Mouse (Mus musculus) MEL (cell line): ENCODE results near the gene Crhr2. TPM values are rescaled to one million over a fixed set of nuclear protein-coding genes. Genes with fewer than 3 reads are reported as not detected.

Source experiments
- DNase-seq: peaks from one replicate; pipeline ENCODE4 v3.0.0; 2011; ENCODE audit warnings: low read depth, low spot score
- H3K27ac ChIP-seq: 2 replicates; pipeline ENCODE4 v1.5.1; 2012; ENCODE audit warnings: low read depth, mild to moderate bottlenecking, control low read depth, low read length, moderate library complexity; ENCODE audit not compliant: control insufficient read depth
- H3K27me3 ChIP-seq, 2 experiments: fragments of 150-350 bp in 1 of 2; sonication (generic) in 1 of 2; 2 replicates each; pipeline ENCODE4 v1.6.1; 2012; ENCODE audit warnings: low read length in 2 of 2, mild to moderate bottlenecking in 2 of 2, improper control_type of control experiment in 1 of 2, moderate library complexity in 1 of 2; ENCODE audit not compliant: insufficient read depth in 2 of 2, control insufficient read depth in 1 of 2
- H3K36me3 ChIP-seq, 2 experiments: 2 replicates each; pipeline ENCODE4 v1.6.1; 2012 to 2014; ENCODE audit warnings: low read length in 2 of 2, improper control_type of control experiment in 1 of 2, inconsistent platforms in 1 of 2, mild to moderate bottlenecking in 1 of 2; ENCODE audit not compliant: insufficient read depth in 2 of 2, control insufficient read depth in 1 of 2
- H3K4me1 ChIP-seq, 2 experiments: fragments of 150-350 bp in 1 of 2; sonication (generic) in 1 of 2; 2 replicates each; pipeline ENCODE4 v1.6.1; 2012; ENCODE audit warnings: low read length in 2 of 2, improper control_type of control experiment in 1 of 2, mild to moderate bottlenecking in 1 of 2; ENCODE audit not compliant: insufficient read depth in 2 of 2, control insufficient read depth in 1 of 2
- H3K4me3 ChIP-seq, 2 experiments: fragments of 150-350 bp in 1 of 2; sonication (generic) in 1 of 2; 2 replicates each; pipeline ENCODE4 v1.5.1; 2012; ENCODE audit warnings: low read depth in 2 of 2, low read length in 2 of 2, mild to moderate bottlenecking in 2 of 2, moderate library complexity in 2 of 2, control low read depth in 1 of 2, improper control_type of control experiment in 1 of 2; ENCODE audit not compliant: control insufficient read depth in 1 of 2, insufficient read depth in 1 of 2
- H3K79me2 ChIP-seq: 2 replicates; pipeline ENCODE4 v1.6.1; 2012; ENCODE audit warnings: mild to moderate bottlenecking, low read length, moderate library complexity; ENCODE audit not compliant: control insufficient read depth, poor library complexity, insufficient read depth
- H3K9ac ChIP-seq: 2 replicates; pipeline ENCODE4 v1.6.1; 2012; ENCODE audit warnings: low read depth, mild to moderate bottlenecking, control low read depth, low read length, moderate library complexity; ENCODE audit not compliant: control insufficient read depth, poor library complexity, severe bottlenecking
- H3K9me3 ChIP-seq: fragments of 150-350 bp; sonication (generic); replicated peaks from 2 replicates; pipeline ENCODE4 v1.6.1; 2012; ENCODE audit warnings: mild to moderate bottlenecking, low read length, improper control_type of control experiment, moderate library complexity; ENCODE audit not compliant: insufficient read depth
- ELF1 ChIP-seq: IDR thresholded peaks from 2 replicates; pipeline ENCODE4 v1.6.1; 2014; ENCODE audit warnings: low read depth, mild to moderate bottlenecking, inconsistent platforms, low read length, improper control_type of control experiment, moderate library complexity
- EP300 ChIP-seq, 2 experiments: IDR thresholded peaks; 2 replicates each; pipeline ENCODE4 v1.6.1; 2011; ENCODE audit warnings: improper control_type of control experiment in 2 of 2, low read length in 2 of 2, low read depth in 1 of 2, mild to moderate bottlenecking in 1 of 2
- ETS1 ChIP-seq: IDR thresholded peaks from 2 replicates; pipeline ENCODE4 v1.6.1; 2012; ENCODE audit warnings: low read depth, mild to moderate bottlenecking, inconsistent platforms, low read length, improper control_type of control experiment, moderate library complexity
- GABPA ChIP-seq: IDR thresholded peaks from 2 replicates; pipeline ENCODE4 v1.6.1; 2012; ENCODE audit warnings: low read depth, mild to moderate bottlenecking, inconsistent platforms, low read length, improper control_type of control experiment, moderate library complexity
- GATA1 ChIP-seq: IDR thresholded peaks from 2 replicates; pipeline ENCODE4 v1.6.1; 2011; ENCODE audit warnings: low read depth, low read length, improper control_type of control experiment
- JUND ChIP-seq: IDR thresholded peaks from 2 replicates; pipeline ENCODE4 v1.6.1; 2011; ENCODE audit warnings: low read depth, mild to moderate bottlenecking, improper control_type of control experiment, low read length
- KAT2A ChIP-seq: conservative IDR thresholded peaks from 2 replicates; pipeline ENCODE4 v1.6.1; 2012; ENCODE audit warnings: low read depth, low read length, improper control_type of control experiment, inconsistent platforms
- MAZ ChIP-seq: IDR thresholded peaks from 2 replicates; pipeline ENCODE4 v1.6.1; 2012; ENCODE audit warnings: low read depth, mild to moderate bottlenecking, inconsistent platforms, low read length, improper control_type of control experiment
- MYB ChIP-seq: IDR thresholded peaks from 2 replicates; pipeline ENCODE4 v1.6.1; 2011; ENCODE audit warnings: mild to moderate bottlenecking, low read depth, low read length, improper control_type of control experiment
- SIN3A ChIP-seq: IDR thresholded peaks from 2 replicates; pipeline ENCODE4 v1.6.1; 2012; ENCODE audit warnings: low read length, improper control_type of control experiment, inconsistent platforms
- TCF12 ChIP-seq: IDR thresholded peaks from 2 replicates; pipeline ENCODE4 v1.6.1; 2014; ENCODE audit warnings: low read depth, mild to moderate bottlenecking, inconsistent platforms, low read length, improper control_type of control experiment, moderate library complexity
- UBTF ChIP-seq: IDR thresholded peaks from 2 replicates; pipeline ENCODE4 v1.6.1; 2012; ENCODE audit warnings: low read depth, mild to moderate bottlenecking, inconsistent platforms, low read length, improper control_type of control experiment, moderate library complexity, borderline replicate concordance; ENCODE audit not compliant: insufficient read depth
- ZC3H11A ChIP-seq: IDR thresholded peaks from 2 replicates; pipeline ENCODE4 v1.6.1; 2012; ENCODE audit warnings: low read depth, mild to moderate bottlenecking, inconsistent platforms, low read length, improper control_type of control experiment
- ZNF384 ChIP-seq: IDR thresholded peaks from 2 replicates; pipeline ENCODE4 v1.6.1; 2012; ENCODE audit warnings: low read depth, mild to moderate bottlenecking, inconsistent platforms, low read length, improper control_type of control experiment
- polyA plus RNA-seq, 2 experiments: library from polyadenylated mRNA; stranded (reverse) in 1 of 2; unstranded in 1 of 2; fragments of >175 nt in 1 of 2; fragments of >200 nt in 1 of 2; gene quantifications; 2 replicates each; pipeline versions ENCODE4 v1.2.1 to v1.2.4; 2012; ENCODE audit warnings: low replicate concordance in 2 of 2, low read depth in 1 of 2; ENCODE audit not compliant: insufficient read length in 2 of 2, insufficient read depth in 1 of 2, missing spikeins in 1 of 2
- total RNA-seq: library from RNA; depleted of rRNA; stranded (reverse); fragments of 300-350 nt; gene quantifications from 2 replicates; pipeline ENCODE4 v1.2.3, GENCODE M21; 2012

The Crhr2 gene
- total and polyA plus RNA-seq, 3 experiments, result not detected

DNA sequence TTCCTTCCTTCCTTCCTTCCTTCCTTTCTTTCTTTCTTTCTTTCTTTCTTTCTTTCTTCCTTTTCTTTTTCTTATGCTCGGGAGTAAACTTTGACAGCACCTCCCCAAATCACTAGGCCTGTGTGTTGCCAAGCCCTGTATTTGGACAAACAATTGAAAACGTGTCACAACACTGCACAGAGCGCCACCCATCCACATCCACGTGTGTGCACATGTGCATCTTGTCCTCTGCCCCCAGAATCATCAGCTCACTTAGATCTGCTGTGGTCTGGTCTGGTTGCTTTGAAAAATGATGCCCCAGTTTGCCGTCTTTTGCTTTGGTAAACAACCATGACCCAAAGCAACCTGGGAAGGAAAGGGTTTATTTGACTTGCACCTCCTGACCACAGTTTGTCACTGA lies 43.1 kb upstream of the Crhr2 start:
- Histone ChIP-seq H3K27ac (peak overlapping the region; percentile 34; the same call in 1 of the 2 replicates), H3K9me3 (no peaks in the 10 kb centered on the region), H3K9ac (no peak overlapping the region), H3K27me3 (no peaks in the 10 kb centered on the region), H3K36me3 (peaks cover 0 to 2% of the 10 kb centered on the region in 2 experiments; a peak in 1 of 4 replicates), H3K4me1 (peaks cover 3 to 6% of the 10 kb centered on the region in 2 experiments), H3K4me3 (no peak overlapping the region), H3K79me2 (no peaks in the 10 kb centered on the region)
- DNase-seq, result peak; percentile 15
- TF ChIP-seq JUND (no peak), ZNF384 (no peak), ELF1 (no peak)

- no peaks in the 10 kb centered on the region for H3K27me3 ChIP-seq
- H3K79me2 ChIP-seq, result no peaks in the 10 kb centered on the region
- H3K4me3 ChIP-seq, result no peak overlapping the region
- H3K36me3 ChIP-seq, result peaks cover 0 to 2% of the 10 kb centered on the region in 2 experiments; a peak in 1 of 4 replicates
- peak; percentile 64 for DNase-seq
- peak; percentile 25; the same call in 1 of the 2 replicates for TF ChIP-seq MYB
- TF ChIP-seq ETS1, result peak; percentile 16; the same call in 1 of the 2 replicates
- peak; percentile 43; the same call in 1 of the 2 replicates for TF ChIP-seq GATA1
- TF ChIP-seq SIN3A, result no peak
- no peak for TF ChIP-seq GABPA
- peak; percentile 16; the same call in 1 of the 2 replicates for TF ChIP-seq MAZ
- 0 out of 2 replicates have a peak, but pooled peaks have one; percentile 19 for TF ChIP-seq TCF12
- TF ChIP-seq EP300 (IDR thresholded peaks at IDR 0.05; ENCODE audit: low read depth in 1 of 2, low read length in 2 of 2), result 0 out of 4 replicates have a peak, but pooled peaks of 1 of the 2 experiments have one; percentile 14
- H3K9ac ChIP-seq, result no peak overlapping the region
- H3K9me3 ChIP-seq, result no peaks in the 10 kb centered on the region
- peaks cover 3 to 6% of the 10 kb centered on the region in 2 experiments for H3K4me1 ChIP-seq
- no peak overlapping the region for H3K27ac ChIP-seq
These were observed 42.6 kb upstream of the Crhr2 start for GRCm38 (mm10) chr6:55175456-55175855.

DNA sequence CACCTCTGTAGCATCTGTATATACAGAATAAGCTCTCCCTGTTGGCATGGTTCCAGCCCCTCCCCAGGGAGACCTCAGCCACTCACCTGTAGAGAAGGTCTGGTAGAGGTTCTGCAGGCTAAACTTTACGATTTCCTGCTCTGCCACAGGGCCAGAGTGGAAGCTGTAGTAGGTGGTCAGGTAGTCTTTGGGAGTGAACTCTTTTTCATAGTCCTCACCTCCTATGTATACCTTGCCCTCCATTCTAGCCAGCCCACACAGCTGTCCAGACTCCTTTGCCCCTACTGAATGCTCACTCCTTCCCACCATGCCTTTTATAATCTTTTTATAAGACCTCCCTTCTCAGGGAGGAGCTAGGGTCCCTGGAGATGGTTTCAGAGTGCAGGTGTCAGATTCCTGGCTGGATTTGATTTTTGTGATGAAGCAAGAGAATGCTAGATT lies 41.9 kb upstream of the Crhr2 start, which contains the start of gene Inmt:
Gene Inmt, minus strand, starts transcription at position 303 of the 441 bp plus-strand sequence.
- Histone ChIP-seq H3K9me3 (no peaks in the 10 kb centered on the region), H3K9ac (no peak within 1 kb of the TSS), H3K36me3 (peaks cover 0 to 2% of the 10 kb centered on the region in 2 experiments; a peak in 1 of 4 replicates), H3K27me3 (no peaks in the 10 kb centered on the region), H3K27ac (peak within 1 kb of the TSS; percentile 34; the same call in 1 of the 2 replicates), H3K4me3 (no peak within 1 kb of the TSS), H3K4me1 (peaks cover 3 to 6% of the 10 kb centered on the region in 2 experiments)
- TF ChIP-seq ZC3H11A (no peak), UBTF (no peak), KAT2A (no peak)
- TF ChIP-seq, all 39 proteins: peak for 0
- DNase-seq, result no peak
- H3K79me2 ChIP-seq, result no peaks in the 10 kb centered on the region
